Mouse (Mus musculus) ES-Bruce4 (cell line): ENCODE measurements at regions not wholly inside any gene's neighbourhood (a gene's known extent, or its start where the extent isn't known, plus 50 kb on each side); places are given as distances from the start of the nearest gene placed in this dataset.

Source experiments
- H3K27ac ChIP-seq: 2 replicates; pipeline ENCODE4 v1.5.1; 2012; ENCODE audit warnings: low read length, inconsistent platforms; ENCODE audit not compliant: insufficient read depth
- H3K27me3 ChIP-seq: 2 replicates; pipeline ENCODE4 v1.6.1; 2012; ENCODE audit warnings: mild to moderate bottlenecking, low read length, inconsistent platforms; ENCODE audit not compliant: control insufficient read depth, poor library complexity, insufficient read depth, severe bottlenecking
- H3K36me3 ChIP-seq: 2 replicates; pipeline ENCODE4 v1.6.1; 2012; ENCODE audit warnings: inconsistent platforms, mild to moderate bottlenecking, low read length, moderate library complexity; ENCODE audit not compliant: control insufficient read depth, poor library complexity, insufficient read depth, severe bottlenecking
- H3K4me1 ChIP-seq: one replicate; pipeline ENCODE4 v1.8.1; 2011; ENCODE audit warnings: low read length; ENCODE audit not compliant: control insufficient read depth, insufficient read depth
- H3K4me3 ChIP-seq: 2 replicates; pipeline ENCODE4 v1.5.1; 2011; ENCODE audit warnings: low read depth, mild to moderate bottlenecking, low read length
- H3K9ac ChIP-seq: 2 replicates; pipeline ENCODE4 v1.6.1; 2012; ENCODE audit warnings: low read depth, mild to moderate bottlenecking, inconsistent platforms; ENCODE audit not compliant: poor library complexity, severe bottlenecking
- H3K9me3 ChIP-seq: replicated peaks from 2 replicates; pipeline ENCODE4 v1.6.1; 2012; ENCODE audit warnings: mild to moderate bottlenecking, low read length, inconsistent platforms; ENCODE audit not compliant: control insufficient read depth, poor library complexity, insufficient read depth, severe bottlenecking
- CTCF ChIP-seq: IDR thresholded peaks from one replicate; pipeline ENCODE4 v1.8.1; 2011; ENCODE audit warnings: low read depth, low read length
- EP300 ChIP-seq: IDR thresholded peaks from 2 replicates; pipeline ENCODE4 v1.6.1; 2011; ENCODE audit warnings: low read depth, low read length; ENCODE audit not compliant: insufficient read depth
- POLR2A ChIP-seq: IDR thresholded peaks from one replicate; pipeline ENCODE4 v1.8.1; 2011; ENCODE audit warnings: low read length; ENCODE audit not compliant: insufficient read depth

DNA sequence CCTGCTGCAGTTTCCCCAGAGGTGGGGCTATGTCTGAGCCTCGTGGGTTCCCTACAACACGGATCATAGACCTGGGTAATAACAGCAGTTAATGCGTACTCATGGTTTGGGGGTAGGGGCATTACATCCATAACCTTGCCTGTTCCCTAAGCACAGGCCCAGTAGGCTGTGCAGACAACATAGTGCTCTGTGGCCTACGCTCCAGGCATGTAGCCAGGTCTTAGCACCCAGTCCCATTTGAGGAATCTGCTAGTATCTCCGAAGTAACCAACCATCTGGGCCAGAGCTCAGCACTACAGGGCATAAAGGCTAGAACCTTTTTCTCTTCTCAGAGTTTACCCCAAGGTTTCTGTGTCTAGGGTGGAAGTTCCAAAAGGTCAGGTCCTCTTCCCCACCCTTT lies 111.4 kb upstream of the Gli2 start:
- no peak overlapping the region for H3K9ac ChIP-seq
- H3K4me3 ChIP-seq: no peak overlapping the region
- no peak overlapping the region for H3K27ac ChIP-seq
- peaks cover 8% of the 10 kb centered on the region for H3K4me1 ChIP-seq
- no peaks in the 10 kb centered on the region for H3K27me3 ChIP-seq
- TF ChIP-seq POLR2A: no peak
- no peak for TF ChIP-seq EP300
- no peak for TF ChIP-seq CTCF
- no peaks in the 10 kb centered on the region for H3K36me3 ChIP-seq
- no peaks in the 10 kb centered on the region for H3K9me3 ChIP-seq

DNA sequence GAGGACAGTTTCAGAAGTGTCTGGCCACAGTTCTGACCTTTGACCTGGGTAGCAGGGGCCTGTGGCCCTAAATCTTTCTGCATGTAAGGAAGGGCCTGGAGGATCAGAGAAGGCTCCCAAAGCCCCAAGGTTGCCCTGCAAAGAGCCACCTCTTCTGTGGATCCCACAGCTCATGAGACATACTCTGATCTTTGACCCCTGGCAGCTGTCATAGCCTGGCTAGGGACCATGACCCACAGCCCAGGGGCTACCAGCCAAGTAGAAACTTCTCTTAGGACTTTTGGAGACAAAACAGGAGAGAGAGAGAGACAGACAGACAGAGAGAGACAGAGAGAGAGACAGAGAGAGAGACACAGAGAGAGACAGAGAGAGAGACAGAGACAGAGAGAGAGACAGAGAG lies 110.4 kb upstream of the Gli2 start:
- Histone ChIP-seq H3K36me3 (no peaks in the 10 kb centered on the region), H3K9ac (no peak overlapping the region), H3K9me3 (no peaks in the 10 kb centered on the region), H3K4me1 (peaks cover 8% of the 10 kb centered on the region), H3K27me3 (no peaks in the 10 kb centered on the region), H3K4me3 (no peak overlapping the region), H3K27ac (no peak overlapping the region)
- no peak for TF ChIP-seq CTCF

- H3K36me3 ChIP-seq: no peaks in the 10 kb centered on the region
- no peak for TF ChIP-seq EP300
- no peak for TF ChIP-seq CTCF
- TF ChIP-seq POLR2A: no peak
- no peak overlapping the region for H3K27ac ChIP-seq
- no peaks in the 10 kb centered on the region for H3K9me3 ChIP-seq
- H3K27me3 ChIP-seq: no peaks in the 10 kb centered on the region
- H3K9ac ChIP-seq: no peak overlapping the region
- H3K4me1 ChIP-seq: peaks cover 8% of the 10 kb centered on the region
- no peak overlapping the region for H3K4me3 ChIP-seq
Measured at GRCm38 (mm10) chr1:119163114-119163740, 109.8 kb upstream of the Gli2 start.

DNA sequence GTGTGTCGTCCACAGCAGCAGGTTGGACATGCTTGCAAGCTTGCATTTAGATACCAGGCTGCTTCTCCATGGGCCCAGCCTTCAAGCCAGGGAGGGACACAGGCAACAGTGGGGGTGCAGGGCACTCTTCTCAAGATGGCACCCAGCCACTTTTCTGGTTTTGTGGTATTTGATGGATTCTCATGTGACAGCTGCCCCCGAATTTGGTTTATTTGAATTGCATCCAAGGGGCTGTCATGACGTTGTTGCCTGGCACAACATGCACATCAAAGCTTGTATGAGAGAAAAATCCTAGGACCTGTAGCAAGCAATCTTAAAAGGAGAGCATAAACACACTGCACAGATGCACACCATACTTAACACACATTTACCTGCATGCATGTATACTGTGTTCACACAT lies 108.3 kb upstream of the Gli2 start:
- H3K27me3 ChIP-seq: no peaks in the 10 kb centered on the region
- no peak for TF ChIP-seq EP300
- no peak for TF ChIP-seq POLR2A
- no peak for TF ChIP-seq CTCF
- no peak overlapping the region for H3K4me3 ChIP-seq
- no peaks in the 10 kb centered on the region for H3K36me3 ChIP-seq
- H3K9me3 ChIP-seq: no peaks in the 10 kb centered on the region
- peaks cover 4% of the 10 kb centered on the region for H3K4me1 ChIP-seq
- no peak overlapping the region for H3K27ac ChIP-seq
- no peak overlapping the region for H3K9ac ChIP-seq

GRCm38 (mm10) chr1:119160354-119160753 lies 106.9 kb upstream of the Gli2 start:
- H3K4me1 ChIP-seq: no peaks in the 10 kb centered on the region
- no peaks in the 10 kb centered on the region for H3K36me3 ChIP-seq
- no peaks in the 10 kb centered on the region for H3K9me3 ChIP-seq
- no peak overlapping the region for H3K9ac ChIP-seq
- no peak for TF ChIP-seq EP300
- no peak for TF ChIP-seq POLR2A
- TF ChIP-seq CTCF: no peak
- H3K4me3 ChIP-seq: no peak overlapping the region
- no peaks in the 10 kb centered on the region for H3K27me3 ChIP-seq
- no peak overlapping the region for H3K27ac ChIP-seq

GRCm38 (mm10) chr1:119157171-119157700 lies 103.8 kb upstream of the Gli2 start:
- H3K4me1 ChIP-seq: no peaks in the 10 kb centered on the region
- TF ChIP-seq POLR2A: no peak
- no peak for TF ChIP-seq EP300
- no peak for TF ChIP-seq CTCF
- H3K9me3 ChIP-seq: no peaks in the 10 kb centered on the region
- no peaks in the 10 kb centered on the region for H3K36me3 ChIP-seq
- no peak overlapping the region for H3K4me3 ChIP-seq
- no peak overlapping the region for H3K27ac ChIP-seq
- no peaks in the 10 kb centered on the region for H3K27me3 ChIP-seq
- H3K9ac ChIP-seq: no peak overlapping the region
